Mouse (Mus musculus) CH12.LX (cell line): ENCODE data around the gene Il11ra1.
"Not testable (repeated sequence)": the region's sequence is repeated elsewhere in the genome, so short reads cannot be mapped to it uniquely, and the experiment has no call there.

ENCODE experiments used
- CTCF ChIP-seq, 2 experiments: IDR thresholded peaks in 1 of 2; conservative IDR thresholded peaks in 1 of 2; 2 replicates each; pipeline ENCODE4 v1.5.1; 2011 to 2012; ENCODE audit warnings: low read depth in 2 of 2, low read length in 2 of 2, improper control_type of control experiment in 1 of 2, inconsistent platforms in 1 of 2, mild to moderate bottlenecking in 1 of 2, moderate library complexity in 1 of 2
- E2F4 ChIP-seq: IDR thresholded peaks from 2 replicates; pipeline ENCODE4 v1.6.1; 2011; ENCODE audit warnings: low read depth, low read length, improper control_type of control experiment; ENCODE audit not compliant: insufficient replicate concordance
- EP300 ChIP-seq: IDR thresholded peaks from 2 replicates; pipeline ENCODE4 v1.6.1; 2011; ENCODE audit warnings: low read length, improper control_type of control experiment
- IRF4 ChIP-seq: IDR thresholded peaks from 2 replicates; pipeline ENCODE4 v1.6.1; 2014; ENCODE audit warnings: low read depth, mild to moderate bottlenecking, inconsistent platforms, low read length, improper control_type of control experiment
- MAFK ChIP-seq: IDR thresholded peaks from 2 replicates; pipeline ENCODE4 v1.6.1; 2011; ENCODE audit warnings: low read length, improper control_type of control experiment; ENCODE audit not compliant: insufficient replicate concordance
- MAX ChIP-seq: IDR thresholded peaks from 2 replicates; pipeline ENCODE4 v1.6.1; 2011; ENCODE audit warnings: low read length, improper control_type of control experiment
- POLR2A ChIP-seq: IDR thresholded peaks from 2 replicates; pipeline ENCODE4 v1.6.1; 2011; ENCODE audit warnings: low read depth, mild to moderate bottlenecking, improper control_type of control experiment, low read length
- RCOR1 ChIP-seq: conservative IDR thresholded peaks from 2 replicates; pipeline ENCODE4 v1.6.1; 2012; ENCODE audit warnings: low read depth, mild to moderate bottlenecking, inconsistent platforms, low read length, improper control_type of control experiment
- SMC3 ChIP-seq: IDR thresholded peaks from 2 replicates; pipeline ENCODE4 v1.6.1; 2011; ENCODE audit warnings: low read depth, low read length, improper control_type of control experiment

DNA sequence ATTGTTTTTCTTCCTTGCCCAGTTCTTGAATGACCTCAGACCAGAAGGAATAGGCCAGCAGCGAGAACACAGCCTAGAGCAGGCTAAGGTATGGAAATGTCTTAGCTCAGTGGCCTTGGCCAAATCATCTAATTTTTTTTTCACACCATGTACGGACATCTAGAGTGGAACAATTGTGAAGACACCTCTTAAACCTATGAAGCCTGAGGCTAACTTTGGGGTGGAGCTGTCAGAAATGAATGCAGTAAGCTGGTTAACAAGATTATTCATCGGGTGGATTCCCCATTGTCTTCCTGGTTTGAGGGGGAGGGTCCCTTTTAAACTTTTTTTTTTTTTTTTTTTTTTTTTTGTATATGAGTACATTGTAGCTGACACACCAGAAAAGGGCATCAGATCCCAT lies 74.7 kb downstream of the Il11ra1 start:
- not testable (repeated sequence) for TF ChIP-seq IRF4; E2F4; POLR2A; MAFK; EP300; RCOR1; SMC3; MAX; CTCF (conservative IDR thresholded peaks at IDR 0.05 in 1 of 2, IDR thresholded peaks at IDR 0.05 in 1 of 2; ENCODE audit: low read depth in 2 of 2, low read length in 2 of 2)
